Mouse (Mus musculus) liver, embryonic 14.5 days (tissue): ENCODE data around the gene Arl15. TPM values are rescaled to one million over a fixed set of nuclear protein-coding genes. Genes with fewer than 3 reads are reported as not detected.

Experiments
- ATAC-seq: fragments of 200-750 bp; cut with Nextera tagmentation; 2 replicates; pipeline ENCODE4 v1.8.0; 2017; ENCODE audit warnings: moderate number of reproducible peaks, mild to moderate bottlenecking, moderate library complexity; ENCODE audit not compliant: insufficient read depth
- DNase-seq, 3 experiments: peaks; one replicate each; pipeline ENCODE4 v3.0.0-alpha.2; 2012 to 2013; ENCODE audit warnings: low read depth in 3 of 3, low spot score in 3 of 3
- H3K27ac ChIP-seq: fragments of 300-500 bp; sonication (generic); 2 replicates; pipeline ENCODE4 v1.5.1; 2014; ENCODE audit warnings: moderate library complexity, mild to moderate bottlenecking, control low read depth, inconsistent platforms
- H3K27me3 ChIP-seq: fragments of 300-500 bp; sonication (generic); 2 replicates; pipeline ENCODE4 v1.6.1; 2014; ENCODE audit warnings: mild to moderate bottlenecking, low read length, moderate library complexity; ENCODE audit not compliant: control insufficient read depth, insufficient read depth
- H3K36me3 ChIP-seq: fragments of 300-500 bp; sonication (generic); replicated peaks from 2 replicates; pipeline ENCODE4 v1.6.1; 2014; ENCODE audit warnings: low read depth; ENCODE audit not compliant: control insufficient read depth, insufficient read depth
- H3K4me1 ChIP-seq, 2 experiments: fragments of 200-500 bp in 1 of 2; fragments of 300-500 bp in 1 of 2; sonication (generic) in 1 of 2; replicated peaks; 2 replicates each; pipeline ENCODE4 v1.6.1; 2012 to 2014; ENCODE audit warnings: antibody characterized with exemption in 1 of 2, inconsistent platforms in 1 of 2, low read length in 1 of 2; ENCODE audit not compliant: control insufficient read depth in 2 of 2, insufficient read depth in 2 of 2
- H3K4me2 ChIP-seq: fragments of 300-500 bp; sonication (generic); 2 replicates; pipeline ENCODE4 v1.6.1; 2014; ENCODE audit warnings: low read depth, mild to moderate bottlenecking, control low read depth, moderate library complexity
- H3K4me3 ChIP-seq, 2 experiments: fragments of 200-500 bp in 1 of 2; fragments of 300-500 bp in 1 of 2; sonication (generic) in 1 of 2; 2 replicates each; pipeline ENCODE4 v1.5.1; 2012 to 2014; ENCODE audit warnings: low read depth in 2 of 2, low read length in 2 of 2, mild to moderate bottlenecking in 2 of 2, control low read depth in 1 of 2, inconsistent platforms in 1 of 2, moderate library complexity in 1 of 2; ENCODE audit not compliant: insufficient read depth in 1 of 2
- H3K9ac ChIP-seq: fragments of 300-500 bp; sonication (generic); replicated peaks from 2 replicates; pipeline ENCODE4 v1.6.1; 2014; ENCODE audit warnings: mild to moderate bottlenecking, control low read depth, moderate library complexity
- H3K9me3 ChIP-seq: fragments of 300-500 bp; sonication (generic); 2 replicates; pipeline ENCODE4 v1.6.1; 2016; ENCODE audit warnings: low read length, mixed read lengths; ENCODE audit not compliant: control insufficient read depth
- CTCF ChIP-seq: IDR thresholded peaks from 2 replicates; pipeline ENCODE4 v1.5.1; 2016; ENCODE audit warnings: antibody characterized with exemption, low read depth, control low read depth
- EP300 ChIP-seq: IDR thresholded peaks from 2 replicates; pipeline ENCODE4 v1.6.1; 2016; ENCODE audit warnings: antibody characterized with exemption, low read depth
- WGBS: fragments of 180-500 bp; shearing (Covaris S2); extraction: QIAGEN DNeasy Blood & Tissue Kit; methylation state at CpG from one replicate; pipeline ENCODE4 v1.1.7; 2014; ENCODE audit not compliant: insufficient replicate concordance; 5-methylcytosine and 5-hydroxymethylcytosine counted together
- polyA plus RNA-seq, 2 experiments: library from polyadenylated mRNA; depleted of rRNA in 1 of 2; stranded (reverse) in 1 of 2; unstranded in 1 of 2; fragments of >200 nt; fragmentation: Nextera tagmentation in 1 of 2; extraction: Ambion mirVana in 1 of 2; gene quantifications; 2 replicates each; pipeline versions ENCODE4 v1.2.1 to v1.2.3; 2012 to 2014

The Arl15 gene
- polyA plus RNA-seq (2012; rRNA removed) (1.9 and 2.0 TPM in 2 replicates), polyA plus RNA-seq (2014; fragmentation: Nextera tagmentation; extraction: Ambion mirVana) (2.6 and 3.0 TPM in 2 replicates)

- ATAC-seq, result peak; percentile 94
Observed at GRCm38 (mm10) chr13:113794039-113794704, at the start of gene Arl15. Gene Arl15, plus strand, starts transcription at chr13:113794505.

GRCm38 (mm10) chr13:113745301-113745700, 49.0 kb upstream of the Arl15 start:
- Histone ChIP-seq H3K9ac (no peak overlapping the region), H3K36me3 (no peaks in the 10 kb centered on the region), H3K4me1 (no peaks in the 10 kb centered on the region), H3K27me3 (no peaks in the 10 kb centered on the region), H3K9me3 (no peaks in the 10 kb centered on the region), H3K4me3 (no peak overlapping the region), H3K4me2 (no peak overlapping the region), H3K27ac (no peak overlapping the region)
- 50% methylated on average over 2 of the region's 2 CpGs for WGBS
- TF ChIP-seq EP300 (no peak), CTCF (no peak)
- ATAC-seq (no peak), DNase-seq (no peak)

More at GRCm38 (mm10) chr13:113794039-113794704, at the start of gene Arl15:
- peaks cover 5 to 14% of the 10 kb centered on the region in 2 experiments for H3K4me1 ChIP-seq
- no peaks in the 10 kb centered on the region for H3K36me3 ChIP-seq
- H3K4me3 ChIP-seq, result peak within 1 kb of the TSS; percentile 76 to 82
- peak; percentile 91 to 93 (median 92) for DNase-seq
- peak; percentile 71 for TF ChIP-seq CTCF
- TF ChIP-seq EP300, result 0 out of 2 replicates have a peak, but pooled peaks have one; percentile 21
- H3K27ac ChIP-seq, result peak within 1 kb of the TSS; percentile 78
- no peaks in the 10 kb centered on the region for H3K9me3 ChIP-seq
- peak within 1 kb of the TSS; percentile 93 for H3K4me2 ChIP-seq
- H3K9ac ChIP-seq, result peak within 1 kb of the TSS; percentile 89
- under 1% methylated on average over 49 of the region's 49 CpGs for WGBS
- H3K27me3 ChIP-seq, result no peaks in the 10 kb centered on the region

GRCm38 (mm10) chr13:113750766-113751165, 43.5 kb upstream of the Arl15 start:
- Histone ChIP-seq H3K4me1 (no peaks in the 10 kb centered on the region), H3K27me3 (no peaks in the 10 kb centered on the region), H3K9ac (no peak overlapping the region), H3K4me2 (no peak overlapping the region), H3K36me3 (no peaks in the 10 kb centered on the region), H3K4me3 (no peak overlapping the region), H3K27ac (no peak overlapping the region), H3K9me3 (no peaks in the 10 kb centered on the region)
- TF ChIP-seq CTCF, result no peak
- no peak for DNase-seq
- ATAC-seq, result no peak
- WGBS, result 48% methylated on average over 5 of the region's 5 CpGs

GRCm38 (mm10) chr13:113754731-113755689, 39.3 kb upstream of the Arl15 start:
- H3K4me3 ChIP-seq, result no peak overlapping the region
- TF ChIP-seq CTCF (no peak), EP300 (no peak)
- H3K4me2 ChIP-seq, result no peak overlapping the region
- H3K36me3 ChIP-seq, result no peaks in the 10 kb centered on the region
- no peaks in the 10 kb centered on the region for H3K27me3 ChIP-seq
- no peaks in the 10 kb centered on the region; a peak in 1 of 4 replicates for H3K4me1 ChIP-seq
- DNase-seq (no peak), ATAC-seq (no peak)
- H3K27ac ChIP-seq, result no peak overlapping the region
- WGBS, result 42% methylated on average over 9 of the region's 9 CpGs
- no peak overlapping the region for H3K9ac ChIP-seq
- no peaks in the 10 kb centered on the region for H3K9me3 ChIP-seq

- Histone ChIP-seq H3K4me2 (no peak overlapping the region), H3K27me3 (no peaks in the 10 kb centered on the region), H3K4me3 (no peak overlapping the region), H3K4me1 (no peaks in the 10 kb centered on the region; a peak in 1 of 4 replicates), H3K9me3 (no peaks in the 10 kb centered on the region), H3K27ac (no peak overlapping the region), H3K9ac (no peak overlapping the region), H3K36me3 (no peaks in the 10 kb centered on the region)
- TF ChIP-seq EP300 (no peak), CTCF (no peak)
- DNase-seq, result no peak
- WGBS, result 30% methylated on average over 6 of the region's 6 CpGs
- ATAC-seq, result no peak
Observed at GRCm38 (mm10) chr13:113755779-113756178, 38.5 kb upstream of the Arl15 start.
